Mouse (Mus musculus): ENCODE data around the gene Plxna4. TPM values are rescaled to one million over a fixed set of nuclear protein-coding genes. Genes with fewer than 3 reads are reported as not detected.

Gene Plxna4
- polyA plus RNA-seq, 2 experiments from 2014 or later = not detected

- ATAC-seq = no peak
Observed at GRCm38 (mm10) chr6:32471639-32472038, 116.4 kb downstream of the Plxna4 start.

GRCm38 (mm10) chr6:32469196-32469595, 118.8 kb downstream of the Plxna4 start:
- no peak for ATAC-seq

- ATAC-seq = no peak
Observed at GRCm38 (mm10) chr6:32465129-32465528, 122.9 kb downstream of the Plxna4 start.

- ATAC-seq = no peak
Observed at GRCm38 (mm10) chr6:32464637-32465036, 123.4 kb downstream of the Plxna4 start.

- ATAC-seq = no peak
Observed at GRCm38 (mm10) chr6:32464046-32464445, 123.9 kb downstream of the Plxna4 start.

GRCm38 (mm10) chr6:32460400-32460799, 127.6 kb downstream of the Plxna4 start:
- ATAC-seq = no peak

- ATAC-seq = no peak
Observed at GRCm38 (mm10) chr6:32456641-32457040, 131.4 kb downstream of the Plxna4 start.

GRCm38 (mm10) chr6:32451851-32452250, 136.1 kb downstream of the Plxna4 start:
- ATAC-seq = no peak

- ATAC-seq = no peak
Observed at GRCm38 (mm10) chr6:32449237-32449963, 138.6 kb downstream of the Plxna4 start.

- ATAC-seq = no peak
Observed at GRCm38 (mm10) chr6:32448787-32449186, 139.2 kb downstream of the Plxna4 start.

- no peak for ATAC-seq
Observed at GRCm38 (mm10) chr6:32446276-32446675, 141.7 kb downstream of the Plxna4 start.

GRCm38 (mm10) chr6:32445246-32445645, 142.7 kb downstream of the Plxna4 start:
- ATAC-seq = no peak

GRCm38 (mm10) chr6:32444393-32444792, 143.6 kb downstream of the Plxna4 start:
- no peak for ATAC-seq

GRCm38 (mm10) chr6:32443679-32444078, 144.3 kb downstream of the Plxna4 start:
- no peak for ATAC-seq

GRCm38 (mm10) chr6:32439434-32439833, 148.6 kb downstream of the Plxna4 start:
- no peak for ATAC-seq

GRCm38 (mm10) chr6:32437219-32437618, 150.8 kb downstream of the Plxna4 start:
- ATAC-seq = no peak

- ATAC-seq = no peak
Observed at GRCm38 (mm10) chr6:32423124-32423523, 164.9 kb downstream of the Plxna4 start.

- ATAC-seq = no peak
Observed at GRCm38 (mm10) chr6:32420610-32421009, 167.4 kb downstream of the Plxna4 start.

GRCm38 (mm10) chr6:32417351-32417750, 170.6 kb downstream of the Plxna4 start:
- ATAC-seq = no peak

- ATAC-seq = no peak
Observed at GRCm38 (mm10) chr6:32411325-32411724, 176.7 kb downstream of the Plxna4 start.

- ATAC-seq = no peak
Observed at GRCm38 (mm10) chr6:32409625-32410024, 178.4 kb downstream of the Plxna4 start.

GRCm38 (mm10) chr6:32407574-32408185, 180.3 kb downstream of the Plxna4 start:
- no peak for ATAC-seq

GRCm38 (mm10) chr6:32406316-32407095, 181.5 kb downstream of the Plxna4 start:
- ATAC-seq = no peak

Data from activated CD4-positive, CD25-positive, alpha-beta regulatory T cell, adult 4 months (primary cell).